Mouse (Mus musculus) activated CD4-positive, CD25-positive, alpha-beta regulatory T cell, adult 4 months (primary cell): Measurements from ENCODE around the gene Slc12a5. TPM values are rescaled to one million over a fixed set of nuclear protein-coding genes. Genes with fewer than 3 reads are reported as not detected.

Source experiments
- ATAC-seq: one replicate; pipeline ENCODE4 v1.8.0; 2017
- polyA plus RNA-seq, 2 experiments: library from polyadenylated mRNA; unstranded; fragments of 100-300 nt; shearing (Covaris generic); gene quantifications; one replicate each; pipeline ENCODE4 v1.2.1; 2017

Gene Slc12a5
- polyA plus RNA-seq, 2 experiments from 2014 or later, result 0.34 TPM; not detected in 1

GRCm38 (mm10) chr2:165034131-165035057, 73.8 kb downstream of the Slc12a5 start, which contains the start of gene Ncoa5:
TSS of gene Ncoa5 (minus strand) at chr2:165034867.
- ATAC-seq, result peak; percentile 95

GRCm38 (mm10) chr2:165035058-165035431, 74.4 kb downstream of the Slc12a5 start:
- peak; percentile 12 for ATAC-seq

GRCm38 (mm10) chr2:165037415-165037814, 76.8 kb downstream of the Slc12a5 start:
- no peak for ATAC-seq

GRCm38 (mm10) chr2:165042126-165042525, 81.5 kb downstream of the Slc12a5 start:
- ATAC-seq, result no peak

- no peak for ATAC-seq
These were observed 82.6 kb downstream of the Slc12a5 start for GRCm38 (mm10) chr2:165043090-165043636.

- no peak for ATAC-seq
These were observed 83.1 kb downstream of the Slc12a5 start for GRCm38 (mm10) chr2:165043729-165044128.

- no peak for ATAC-seq
These were observed 88.4 kb downstream of the Slc12a5 start for GRCm38 (mm10) chr2:165049044-165049443.

Other genes starting within 250 kb of the Slc12a5 start
- not detected for gene Spint5, start 245.5 kb upstream of the Slc12a5 start, polyA plus RNA-seq
- gene Wfdc3, start 214.9 kb upstream of the Slc12a5 start, polyA plus RNA-seq, result not detected
- 1 to 10 TPM; 6.0 to 6.5 TPM for gene Dnttip1, start 214.8 kb upstream of the Slc12a5 start, polyA plus RNA-seq
- gene Ube2c, start 190.9 kb upstream of the Slc12a5 start, polyA plus RNA-seq, result 10 to 100 TPM; 46.3 to 68.1 TPM
- not detected for gene Tnnc2, start 180.8 kb upstream of the Slc12a5 start, polyA plus RNA-seq
- 1 to 10 TPM; 5.0 to 5.1 TPM for gene Snx21, start 175.0 kb upstream of the Slc12a5 start, polyA plus RNA-seq
- 10 to 100 TPM; 35.1 to 49.1 TPM for gene Acot8, start 155.9 kb upstream of the Slc12a5 start, polyA plus RNA-seq
- 1 to 10 TPM; 3.8 to 5.4 TPM for gene Zswim3, start 155.7 kb upstream of the Slc12a5 start, polyA plus RNA-seq
- gene Zswim1, start 138.1 kb upstream of the Slc12a5 start, polyA plus RNA-seq, result 10 to 100 TPM; 18.0 to 19.4 TPM
- not detected for gene Spata25, start 132.3 kb upstream of the Slc12a5 start, polyA plus RNA-seq
- gene Ctsa, start 127.9 kb upstream of the Slc12a5 start, polyA plus RNA-seq, result 100 to 1,000 TPM; 215 to 216 TPM
- under 1 TPM in 1 of 2 experiments, not detected in 1; 0.69 TPM for gene Neurl2, start 127.3 kb upstream of the Slc12a5 start, polyA plus RNA-seq
- 1 to 10 TPM in 1 of 2 experiments, under 1 TPM in 1; 0.87 to 1.0 TPM for gene Pltp, start 103.1 kb upstream of the Slc12a5 start, polyA plus RNA-seq
- gene Pcif1, start 81.5 kb upstream of the Slc12a5 start, polyA plus RNA-seq, result 100 to 1,000 TPM; 102 to 122 TPM
- 1 to 10 TPM; 6.7 to 9.0 TPM for gene Zfp335, start 49.0 kb upstream of the Slc12a5 start, polyA plus RNA-seq
- gene Mmp9, start 20.0 kb upstream of the Slc12a5 start, polyA plus RNA-seq, result 1 to 10 TPM in 1 of 2 experiments, under 1 TPM in 1; 0.78 to 1.4 TPM
- gene Ncoa5, start 74.1 kb downstream of the Slc12a5 start, polyA plus RNA-seq, result 10 to 100 TPM; 21.6 to 34.8 TPM
- gene Cd40, start 94.8 kb downstream of the Slc12a5 start, polyA plus RNA-seq, result 1 to 10 TPM; 1.2 to 1.7 TPM
- gene 1700025C18Rik, start 129.9 kb downstream of the Slc12a5 start, polyA plus RNA-seq, result not detected